Mouse (Mus musculus): Measurements from ENCODE around the gene Vangl2.

- no peak for TF ChIP-seq CTCF (IDR thresholded peaks at IDR 0.05; ENCODE audit: insufficient read depth, low read length)
- no peak for TF ChIP-seq POLR2A (IDR thresholded peaks at IDR 0.05; ENCODE audit: borderline replicate concordance, extremely low read depth, low read depth, low read length)
These were observed 59.0 kb downstream of the Vangl2 start for GRCm38 (mm10) chr1:171969221-171969620.
